Mouse (Mus musculus) gastrocnemius, adult 18-20 months (tissue): Measurements from ENCODE around the gene Tab2. TPM values are rescaled to one million over a fixed set of nuclear protein-coding genes. Genes with fewer than 3 reads are reported as not detected.
"Not testable (repeated sequence)": the region's sequence is repeated elsewhere in the genome, so short reads cannot be mapped to it uniquely, and the experiment has no call there.

Experiments
- DNase-seq: peaks from one replicate; pipeline ENCODE4 v3.0.0; 2021; ENCODE audit warnings: low spot score
- total RNA-seq, 2 experiments: library from RNA; stranded (reverse); gene quantifications; 2 replicates each; pipeline ENCODE4 v1.2.3; 2021

Gene Tab2
- total RNA-seq, 2 experiments from 2014 or later = 102 to 113 TPM

- no peak for DNase-seq
Measured at GRCm38 (mm10) chr10:7900719-7901627, 55.1 kb downstream of the Tab2 start.

GRCm38 (mm10) chr10:7888256-7888868, 67.7 kb downstream of the Tab2 start:
- DNase-seq = no peak

- peak; percentile 76 for DNase-seq
Measured at GRCm38 (mm10) chr10:7883524-7883923, 72.5 kb downstream of the Tab2 start.

- no peak for DNase-seq
Measured at GRCm38 (mm10) chr10:7881971-7882370, 74.1 kb downstream of the Tab2 start.

GRCm38 (mm10) chr10:7880283-7880682, 75.7 kb downstream of the Tab2 start:
- DNase-seq = not testable (repeated sequence)

GRCm38 (mm10) chr10:7874194-7874593, 81.8 kb downstream of the Tab2 start:
- no peak for DNase-seq

- DNase-seq = no peak
Measured at GRCm38 (mm10) chr10:7871381-7872020, 84.5 kb downstream of the Tab2 start.

GRCm38 (mm10) chr10:7870571-7871315, 85.3 kb downstream of the Tab2 start:
- DNase-seq = peak; percentile 47

GRCm38 (mm10) chr10:7869746-7870145, 86.3 kb downstream of the Tab2 start:
- DNase-seq = no peak

GRCm38 (mm10) chr10:7867666-7868030, 88.4 kb downstream of the Tab2 start:
- DNase-seq = no peak

- peak; percentile 31 for DNase-seq
Measured at GRCm38 (mm10) chr10:7866762-7867665, 89.0 kb downstream of the Tab2 start.

- no peak for DNase-seq
Measured at GRCm38 (mm10) chr10:7864806-7865205, 91.2 kb downstream of the Tab2 start.

- peak; percentile 39 for DNase-seq
Measured at GRCm38 (mm10) chr10:7864184-7864583, 91.8 kb downstream of the Tab2 start.

- no peak for DNase-seq
Measured at GRCm38 (mm10) chr10:7863411-7863810, 92.6 kb downstream of the Tab2 start.

GRCm38 (mm10) chr10:7861937-7862657, 93.9 kb downstream of the Tab2 start:
- DNase-seq = no peak

GRCm38 (mm10) chr10:7861259-7861936, 94.6 kb downstream of the Tab2 start:
- no peak for DNase-seq

GRCm38 (mm10) chr10:7860494-7860893, 95.5 kb downstream of the Tab2 start:
- no peak for DNase-seq
